Mouse (Mus musculus) cerebellum, adult 2 months (tissue): ENCODE data around the gene Zfp128. TPM values are rescaled to one million over a fixed set of nuclear protein-coding genes. Genes with fewer than 3 reads are reported as not detected.
A peak's percentile ranks its signal among the peaks of the same experiment; 100 is the strongest.
"Not testable (repeated sequence)": the region's sequence is repeated elsewhere in the genome, so short reads cannot be mapped to it uniquely, and the experiment has no call there.

Experiments
- DNase-seq, 2 experiments: peaks; one replicate each; pipeline ENCODE4 v3.0.0; 2021
- H3K27ac ChIP-seq: fragments of 200-500 bp; 2 replicates; pipeline ENCODE4 v1.5.1; 2012; ENCODE audit warnings: low read length, control low read depth, inconsistent platforms; ENCODE audit not compliant: insufficient read depth
- H3K27me3 ChIP-seq: fragments of 200-500 bp; 2 replicates; pipeline ENCODE4 v1.6.1; 2012; ENCODE audit warnings: inconsistent platforms, mild to moderate bottlenecking, low read length, moderate library complexity; ENCODE audit not compliant: control insufficient read depth, insufficient read depth
- H3K4me1 ChIP-seq: fragments of 200-500 bp; 2 replicates; pipeline ENCODE4 v1.6.1; 2011; ENCODE audit warnings: low read length; ENCODE audit not compliant: control insufficient read depth, insufficient read depth
- H3K4me3 ChIP-seq: fragments of 200-500 bp; replicated peaks from 2 replicates; pipeline ENCODE3; 2011; ENCODE audit warnings: mild to moderate bottlenecking, low read depth, low read length, control low read depth; ENCODE audit not compliant: insufficient read depth
- CTCF ChIP-seq: fragments of 200-500 bp; IDR thresholded peaks from 2 replicates; pipeline ENCODE4 v1.5.1; 2011; ENCODE audit warnings: low read depth, mild to moderate bottlenecking, control low read depth, low read length, moderate library complexity, borderline replicate concordance; ENCODE audit not compliant: insufficient read depth
- POLR2A ChIP-seq: fragments of 200-500 bp; IDR thresholded peaks from 2 replicates; pipeline ENCODE4 v1.6.1; 2011; ENCODE audit warnings: low read length, control low read depth, borderline replicate concordance; ENCODE audit not compliant: insufficient read depth
- WGBS: fragments of 180-500 bp; shearing (Covaris S2); methylation state at CpG from one replicate; pipeline ENCODE4 v1.1.7; 2018; 5-methylcytosine and 5-hydroxymethylcytosine counted together
- polyA plus RNA-seq: library from polyadenylated mRNA; depleted of rRNA; stranded (reverse); fragments of >200 nt; gene quantifications from 2 replicates; pipeline ENCODE4 v1.2.3, GENCODE M21; 2012; rRNA removed

Zfp128 gene
- 5.6 and 6.1 TPM in 2 replicates for polyA plus RNA-seq

DNA sequence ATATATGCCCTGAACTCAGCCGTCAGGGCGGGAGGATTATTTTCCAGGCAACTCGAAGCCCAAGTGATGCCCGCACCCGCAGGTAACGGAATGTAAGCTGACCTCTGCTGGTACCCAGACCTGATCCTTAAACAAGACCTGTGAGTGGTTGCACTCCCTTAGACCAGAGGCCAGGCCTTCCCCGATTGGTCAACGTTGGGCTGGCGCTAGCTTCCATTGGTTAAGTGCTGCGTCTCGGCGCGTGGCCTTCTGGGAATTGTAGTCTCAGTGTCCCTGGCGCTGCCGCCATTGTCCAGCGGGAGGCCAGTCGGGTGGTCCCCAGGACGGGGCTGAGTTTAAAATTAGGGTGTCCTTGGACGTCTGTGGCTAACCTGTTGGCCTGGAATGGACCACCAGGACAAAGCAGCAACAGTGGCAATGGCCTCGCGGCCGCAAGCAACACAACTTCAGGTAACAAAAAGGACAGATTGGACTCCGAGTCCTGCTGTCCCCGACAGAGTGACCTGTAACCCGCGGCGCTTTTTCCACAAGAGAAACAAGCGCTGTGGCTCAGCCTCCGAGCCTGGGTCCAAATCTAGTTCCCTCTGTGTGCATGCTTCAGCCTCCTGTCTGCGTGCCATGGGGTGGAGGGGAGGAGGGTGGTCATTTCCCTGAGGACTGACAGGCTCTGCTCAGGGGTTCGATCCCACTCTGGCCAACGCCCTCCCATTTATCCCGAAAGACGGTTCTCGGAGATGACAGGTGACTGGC is at the start of gene Zfp128:
Gene Zfp128 (plus strand): TSS at position 267 of the 750 bp plus-strand sequence.
- TF ChIP-seq POLR2A = peak; percentile 92
- 0 out of 2 replicates have a peak, but pooled peaks have one; percentile 10 for TF ChIP-seq CTCF
- Histone ChIP-seq H3K4me3 (peak within 1 kb of the TSS; percentile 95), H3K4me1 (peaks cover 6% of the 10 kb centered on the region; the same call in 1 of the 2 replicates), H3K27ac (peak within 1 kb of the TSS; percentile 76), H3K27me3 (no peaks in the 10 kb centered on the region)
- under 1% methylated on average over 35 of the region's 35 CpGs for WGBS
- DNase-seq = peak; percentile 95 to 98

DNA sequence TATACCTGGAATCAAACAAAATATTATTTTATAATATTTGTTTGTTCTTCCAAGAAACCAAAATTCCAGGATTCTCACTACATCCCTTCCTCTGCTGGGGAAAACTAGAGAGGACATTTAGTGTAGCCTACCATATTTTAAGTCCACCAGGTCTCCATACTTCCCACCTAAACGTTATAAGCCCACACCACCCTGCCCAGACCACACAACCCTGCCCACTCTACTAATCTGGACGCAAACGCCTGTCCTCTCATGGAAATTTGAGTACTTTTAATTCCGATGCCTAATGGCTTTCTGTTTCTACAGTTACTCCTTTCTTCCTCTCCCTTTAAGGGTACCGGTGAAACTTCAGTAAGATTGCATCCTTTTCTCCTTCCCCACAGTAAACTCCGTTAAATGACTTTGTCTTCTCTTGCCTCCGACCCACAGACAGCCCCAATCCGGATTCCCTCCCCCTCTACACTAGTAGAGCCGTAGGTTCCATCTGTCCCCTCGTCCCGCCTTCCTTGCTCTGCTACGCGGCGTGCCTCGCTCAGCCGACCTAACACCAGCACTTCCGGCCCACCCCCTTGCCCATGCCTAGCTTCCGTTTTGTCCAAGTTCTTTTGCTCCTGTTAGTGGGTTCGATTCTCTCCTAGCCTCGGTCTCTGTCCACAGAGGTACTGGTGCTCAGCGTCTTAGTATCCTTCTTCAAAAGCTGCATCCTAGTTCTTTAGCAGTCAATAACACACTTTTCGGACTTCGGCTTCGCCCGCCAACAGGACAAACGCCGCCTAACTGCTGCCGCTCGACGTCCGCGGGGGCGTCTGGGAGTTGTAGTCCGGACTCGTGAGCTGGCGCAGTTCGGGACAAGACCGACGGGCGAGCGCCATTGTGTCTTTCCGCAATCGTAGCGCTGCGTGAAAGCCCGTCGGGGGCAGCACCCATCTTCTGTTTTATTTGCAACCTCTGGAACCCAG is 46.5 kb upstream of the Zfp128 start, which contains the start of gene Zfp110:
Gene Zfp110 (plus strand): TSS at position 600 of the 959 bp plus-strand sequence.
- Histone ChIP-seq H3K4me3 (peak within 1 kb of the TSS; percentile 83), H3K27me3 (no peaks in the 10 kb centered on the region), H3K27ac (peak within 1 kb of the TSS; percentile 29; the same call in 1 of the 2 replicates), H3K4me1 (no peaks in the 10 kb centered on the region)
- TF ChIP-seq POLR2A (peak; percentile 52; the same call in 1 of the 2 replicates), CTCF (no peak)
- 3% methylated on average over 47 of the region's 47 CpGs for WGBS
- peak; percentile 89 to 90 for DNase-seq

DNA sequence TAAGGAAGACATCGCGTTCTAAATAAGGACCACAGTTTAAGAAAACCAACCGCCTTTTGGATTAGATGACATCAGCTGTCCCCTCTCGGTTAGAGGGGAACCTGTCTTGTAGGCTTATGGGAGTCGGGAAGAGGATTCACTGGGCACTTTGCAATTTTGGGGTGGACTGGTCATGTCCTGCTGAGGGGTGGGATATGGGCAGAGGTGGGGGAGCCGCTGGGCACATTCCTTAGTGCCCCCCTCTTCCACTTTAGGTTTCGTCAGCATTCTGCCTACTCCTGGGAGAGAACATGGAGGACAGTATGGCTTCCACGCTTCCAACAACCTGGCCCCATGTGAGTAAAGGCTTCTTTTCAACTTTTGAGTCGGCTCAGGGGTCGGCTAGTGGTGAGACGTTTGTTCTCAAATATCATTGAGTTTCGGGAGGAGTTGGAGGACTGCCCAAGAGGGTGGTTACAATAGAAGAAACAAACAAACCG is 45.7 kb upstream of the Zfp128 start:
- Histone ChIP-seq H3K27ac (0 out of 2 replicates have a peak overlapping the region, but pooled peaks have one; percentile 29), H3K27me3 (no peaks in the 10 kb centered on the region), H3K4me1 (no peaks in the 10 kb centered on the region), H3K4me3 (peak overlapping the region; percentile 83)
- WGBS = 26% methylated on average over 13 of the region's 13 CpGs
- DNase-seq = peak in 1 of 2 experiments; percentile 28
- TF ChIP-seq POLR2A = no peak
- no peak for TF ChIP-seq CTCF

DNA sequence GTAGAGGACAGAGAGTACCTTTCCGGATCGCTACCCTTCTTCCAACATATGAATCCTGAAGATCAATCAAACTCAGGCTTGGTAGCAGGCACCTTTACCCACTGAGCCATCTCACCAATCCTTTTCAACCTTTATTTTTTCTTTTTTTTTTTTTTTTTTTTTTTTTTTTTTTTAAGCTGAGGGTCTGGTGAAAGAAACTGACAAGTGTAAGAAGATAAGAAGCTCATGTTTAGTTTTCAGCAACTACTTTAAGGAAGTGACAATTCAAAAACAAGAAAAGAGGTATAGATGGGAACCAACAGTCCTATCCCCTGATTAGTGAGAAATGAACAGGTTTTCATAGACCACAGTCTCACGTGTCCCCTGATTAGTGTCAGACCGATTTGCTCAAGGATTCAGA is 45.2 kb upstream of the Zfp128 start:
- Histone ChIP-seq H3K4me1 (no peaks in the 10 kb centered on the region), H3K4me3 (no peak overlapping the region), H3K27ac (no peak overlapping the region), H3K27me3 (no peaks in the 10 kb centered on the region)
- 94% methylated on average over 4 of the region's 4 CpGs for WGBS
- DNase-seq = no peak
- TF ChIP-seq CTCF = no peak
- no peak for TF ChIP-seq POLR2A

DNA sequence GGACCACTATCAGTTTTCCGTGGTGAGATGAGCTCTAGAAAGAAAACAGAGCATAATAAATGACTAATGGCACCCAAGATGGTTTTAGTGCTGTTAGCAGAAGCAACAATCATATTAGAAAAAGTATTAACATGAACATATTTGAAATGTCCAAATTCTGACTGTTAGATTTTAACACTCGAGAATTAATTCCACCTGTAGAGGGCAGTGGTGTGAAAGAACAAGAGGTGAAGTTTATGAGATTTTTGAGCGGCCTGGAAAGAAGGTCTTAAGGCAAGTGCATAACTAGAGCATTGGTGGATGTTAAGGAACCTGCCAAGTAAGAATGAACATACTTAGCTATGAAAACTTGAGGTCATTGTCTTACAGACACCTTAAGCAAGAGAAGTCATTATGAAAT is 6.7 kb upstream of the Zfp128 start:
- no peak for DNase-seq
- TF ChIP-seq CTCF (no peak), POLR2A (no peak)
- H3K27ac ChIP-seq = no peak overlapping the region
- H3K4me1 ChIP-seq = no peaks in the 10 kb centered on the region
- H3K4me3 ChIP-seq = no peak overlapping the region
- WGBS = 20% methylated on average over 3 of the region's 3 CpGs
- no peaks in the 10 kb centered on the region for H3K27me3 ChIP-seq

DNA sequence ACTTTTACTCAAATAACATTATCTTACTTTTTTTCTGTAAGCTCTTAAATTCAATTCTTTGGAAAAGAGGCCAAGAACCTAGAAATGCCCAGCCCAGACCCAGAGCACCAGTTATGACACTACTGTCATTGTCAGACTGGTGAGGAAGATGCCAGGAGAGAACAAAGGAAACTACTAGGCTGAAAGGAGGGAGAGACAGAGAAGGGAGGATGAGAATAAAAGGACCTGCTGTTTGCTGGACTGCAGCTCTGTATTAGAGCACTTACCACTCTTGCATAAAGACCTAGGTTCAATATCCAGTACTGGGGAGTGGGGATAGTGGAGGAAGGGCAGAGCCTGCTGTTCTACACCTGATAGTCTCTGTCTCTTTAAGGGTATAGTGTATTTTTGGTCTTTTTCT is 941 bp upstream of the Zfp128 start:
- Histone ChIP-seq H3K27ac (no peak overlapping the region; the same call in 1 of the 2 replicates), H3K4me1 (peaks cover 6% of the 10 kb centered on the region; the same call in 1 of the 2 replicates), H3K4me3 (no peak overlapping the region), H3K27me3 (no peaks in the 10 kb centered on the region)
- TF ChIP-seq POLR2A = no peak
- no peak for TF ChIP-seq CTCF
- DNase-seq = no peak

DNA sequence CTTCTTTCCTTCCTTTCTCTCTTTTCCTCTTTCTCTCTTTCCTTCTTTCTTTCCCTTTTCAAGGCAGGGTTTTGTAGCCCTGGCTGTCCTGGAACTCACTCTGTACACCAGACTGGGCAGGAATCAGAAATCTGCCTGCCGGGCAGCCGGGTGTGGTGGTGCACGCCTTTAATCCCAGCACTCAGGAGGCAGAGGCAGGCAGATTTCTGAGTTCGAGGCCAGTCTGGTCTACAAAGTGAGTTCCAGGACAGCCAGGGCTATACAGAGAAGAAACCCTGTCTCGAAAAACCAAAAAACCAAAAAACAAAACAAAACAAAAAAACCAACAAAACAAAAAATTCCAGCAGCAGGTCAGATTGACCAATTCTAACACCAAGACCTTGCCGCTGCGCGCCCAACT is 480 bp upstream of the Zfp128 start:
- not testable (repeated sequence) for DNase-seq, H3K4me1 ChIP-seq, H3K27me3 ChIP-seq
- H3K27ac ChIP-seq = peak overlapping the region; percentile 76
- WGBS = 18% methylated on average over 8 of the region's 8 CpGs
- peak overlapping the region; percentile 95 for H3K4me3 ChIP-seq
